Mouse (Mus musculus) NIH3T3 (cell line): ENCODE data around the gene Auts2.

Experiments used
- DNase-seq: peaks from one replicate; pipeline ENCODE4 v3.0.0-alpha.2; 2012; ENCODE audit warnings: low read depth

The Auts2 gene

GRCm38 (mm10) chr5:131524900-131525465 lies 1018.2 kb downstream of the Auts2 start:
- DNase-seq, result no peak

DNA sequence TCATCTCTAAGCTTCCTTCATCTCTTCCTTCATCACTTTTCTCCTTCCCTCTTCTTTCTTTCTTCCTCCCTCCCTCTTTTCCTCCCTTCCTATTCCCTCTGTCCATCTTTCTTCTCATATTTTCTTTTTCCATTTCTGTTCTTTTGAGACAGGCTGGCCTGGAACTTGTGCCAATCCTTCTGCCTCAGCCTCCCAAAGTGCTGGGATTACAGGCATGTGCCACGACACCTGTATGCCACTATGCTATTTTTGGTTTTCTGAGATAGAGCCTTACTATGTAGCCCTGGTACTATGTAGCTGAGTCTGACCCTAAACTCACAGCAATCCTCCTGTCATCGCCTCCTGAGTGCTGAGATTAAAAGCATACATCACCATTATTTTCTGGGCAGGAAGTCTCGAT lies 1023.6 kb downstream of the Auts2 start:
- DNase-seq, result no peak

DNA sequence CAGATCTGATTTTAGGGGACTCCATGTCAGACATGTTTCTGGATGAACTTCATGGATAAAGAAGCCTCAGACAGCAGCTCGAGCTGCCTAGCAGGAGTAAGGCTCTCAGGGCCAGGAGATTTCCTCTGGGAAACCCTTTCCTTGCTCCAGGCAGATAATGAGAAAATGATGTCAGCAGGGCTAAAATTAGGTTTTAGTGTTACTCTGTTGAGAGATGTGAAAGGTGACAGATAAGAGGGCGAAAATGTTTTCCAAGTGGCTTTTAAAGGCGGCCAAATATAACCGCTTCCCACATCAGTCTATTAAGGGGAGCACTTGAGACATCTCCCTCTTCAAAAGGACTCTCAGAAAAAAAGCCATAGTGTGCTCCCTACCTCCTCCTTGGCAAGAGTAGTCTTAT lies 1025.5 kb downstream of the Auts2 start:
- DNase-seq, result no peak

DNA sequence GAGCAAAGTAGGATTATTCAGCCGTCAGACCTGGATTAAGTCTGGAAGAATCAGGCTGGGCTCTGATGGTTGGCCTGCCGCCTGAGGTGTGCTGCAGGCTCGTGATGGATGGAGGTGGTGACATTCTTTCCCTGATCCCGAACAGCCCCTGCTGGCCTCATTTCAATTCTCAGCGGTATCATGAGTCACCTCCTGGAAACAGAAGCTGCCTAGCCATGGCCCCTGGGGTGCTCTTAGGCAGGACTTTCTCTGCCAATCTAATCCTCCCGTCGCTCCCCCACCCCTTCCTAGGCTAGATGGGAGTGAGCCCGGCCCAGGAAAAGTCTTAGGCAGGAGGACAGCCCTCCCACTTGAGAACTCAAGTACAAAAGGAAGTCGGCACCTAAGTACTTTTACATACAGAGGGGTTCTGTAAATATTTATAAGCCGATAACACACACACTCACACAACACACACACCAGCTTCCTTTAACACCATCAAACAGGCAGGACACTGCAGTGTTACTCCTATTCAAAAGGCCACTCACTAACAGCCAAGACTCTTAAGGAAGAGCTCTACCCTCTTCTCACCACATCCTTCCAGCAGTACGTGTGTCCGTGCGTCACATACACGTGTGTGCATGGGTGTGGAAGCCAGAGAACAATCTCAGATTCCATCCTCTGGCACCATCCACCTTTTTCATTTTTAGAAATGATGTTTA lies 1027.3 kb downstream of the Auts2 start:
- peak; percentile 48 for DNase-seq

- no peak for DNase-seq
Measured at GRCm38 (mm10) chr5:131513753-131514152, 1029.4 kb downstream of the Auts2 start.

DNA sequence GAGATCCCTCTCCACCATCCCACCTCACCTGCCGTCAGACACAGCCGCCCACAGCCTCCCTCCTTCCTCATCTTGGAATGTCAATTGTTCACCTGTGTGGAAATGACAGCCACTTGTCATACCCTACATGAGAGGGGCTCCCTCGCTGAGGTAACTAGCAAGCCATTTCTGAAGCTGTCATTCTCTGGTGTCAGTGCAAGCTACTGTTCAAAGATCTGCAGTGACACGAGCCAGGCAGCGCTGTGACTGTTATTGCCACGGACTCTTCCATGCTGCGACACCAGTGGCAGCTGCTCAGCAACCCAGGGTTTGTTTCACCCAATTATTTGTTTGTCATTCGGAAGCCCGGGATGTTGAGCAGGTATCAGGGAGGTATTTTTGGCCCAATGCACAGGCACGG lies 1030.5 kb downstream of the Auts2 start:
- no peak for DNase-seq

- no peak for DNase-seq
Measured at GRCm38 (mm10) chr5:131510659-131511058, 1032.5 kb downstream of the Auts2 start.

DNA sequence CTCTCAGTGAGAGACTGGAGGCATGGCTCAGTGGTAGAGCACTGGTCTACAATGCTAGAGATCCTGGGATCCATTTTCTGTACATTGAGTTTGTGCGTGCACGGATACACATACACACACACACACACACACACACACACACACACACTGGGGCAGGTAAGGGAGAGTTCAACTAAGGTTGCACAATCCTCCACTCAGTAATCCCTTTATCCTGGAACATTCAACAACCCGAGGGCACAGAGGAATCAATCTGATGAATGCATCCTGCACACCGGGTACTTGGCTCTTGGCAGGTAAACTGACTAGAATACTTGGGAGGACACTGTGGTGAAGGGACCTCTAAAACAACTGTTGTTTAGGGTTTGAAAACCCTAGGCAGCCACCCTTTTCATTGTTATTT lies 1033.8 kb downstream of the Auts2 start:
- no peak for DNase-seq

DNA sequence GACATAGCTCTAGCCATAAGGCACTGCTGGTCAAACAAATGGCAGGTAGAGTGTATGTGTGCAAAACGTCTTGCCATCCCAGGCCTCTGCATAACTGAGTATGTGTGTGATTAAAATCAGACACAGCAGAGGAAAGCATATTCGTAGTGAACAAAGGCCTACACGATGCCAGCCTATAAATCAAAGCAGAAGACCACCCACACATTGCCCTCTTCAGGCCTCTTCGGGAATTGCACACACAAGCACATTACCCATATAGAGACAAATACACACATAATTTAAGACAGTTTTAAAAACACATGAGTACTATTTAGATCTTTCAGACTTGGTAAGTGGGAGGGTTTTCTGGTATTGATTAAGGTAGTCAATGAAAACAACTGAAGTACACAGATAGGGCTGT lies 1044.3 kb downstream of the Auts2 start:
- DNase-seq, result no peak

DNA sequence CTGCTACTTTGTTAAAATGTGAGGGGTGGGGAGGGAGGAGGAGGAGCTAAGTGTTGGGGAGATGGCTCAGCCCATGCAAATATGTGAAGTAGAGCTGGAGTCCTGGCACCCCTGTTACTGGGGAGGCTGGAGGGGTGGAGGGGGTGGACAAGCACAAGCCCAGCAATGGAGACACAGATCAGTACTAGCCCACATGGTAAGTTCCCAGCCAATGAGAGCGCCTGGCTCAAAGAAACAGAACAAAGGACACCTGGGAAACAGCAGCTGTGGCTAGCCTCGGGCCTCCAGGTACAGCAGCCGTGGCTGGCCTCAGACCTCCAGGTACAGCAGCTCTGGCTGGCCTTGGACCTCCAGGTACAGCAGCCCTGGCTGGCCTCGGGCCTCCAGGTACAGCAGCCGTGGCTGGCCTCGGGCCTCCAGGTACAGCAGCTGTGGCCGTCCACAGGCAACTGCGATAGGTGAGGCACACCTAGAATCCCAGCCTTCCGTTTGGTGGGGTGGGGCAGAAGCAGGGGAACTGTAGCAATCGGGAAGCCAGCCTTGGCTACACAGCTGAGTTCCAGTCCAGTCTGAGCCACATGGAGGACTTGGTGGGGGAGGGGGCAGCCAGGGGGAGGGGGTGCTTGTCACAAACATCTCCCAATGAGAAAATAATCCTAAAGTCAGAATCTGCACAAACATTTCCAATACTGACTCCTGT lies 1046.5 kb downstream of the Auts2 start:
- DNase-seq, result no peak

- DNase-seq, result no peak
Measured at GRCm38 (mm10) chr5:131494564-131494963, 1048.6 kb downstream of the Auts2 start.

DNA sequence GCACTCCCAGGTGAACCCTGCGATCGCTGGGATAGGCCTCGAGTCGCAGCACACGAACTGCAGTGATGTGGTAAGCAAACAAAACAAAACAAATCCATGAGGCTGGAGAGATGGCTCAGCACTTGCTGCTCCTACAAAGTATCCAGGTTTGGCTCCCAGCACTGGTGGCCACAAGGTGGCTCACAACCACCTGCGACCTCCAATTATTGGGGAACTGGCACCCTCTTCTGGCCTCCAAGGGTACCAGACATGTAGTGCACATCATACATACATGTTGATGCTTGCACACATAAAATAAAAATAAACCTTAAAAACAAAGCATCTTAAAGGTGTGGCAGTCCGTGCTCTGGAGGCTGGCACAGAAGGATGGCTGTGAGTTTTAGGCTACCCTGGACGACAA lies 1050.6 kb downstream of the Auts2 start:
- DNase-seq, result no peak

- DNase-seq, result no peak
Measured at GRCm38 (mm10) chr5:131491843-131492242, 1051.3 kb downstream of the Auts2 start.

- no peak for DNase-seq
Measured at GRCm38 (mm10) chr5:131490811-131491210, 1052.3 kb downstream of the Auts2 start.

- DNase-seq, result no peak
Measured at GRCm38 (mm10) chr5:131489846-131490245, 1053.3 kb downstream of the Auts2 start.

- no peak for DNase-seq
Measured at GRCm38 (mm10) chr5:131486527-131486926, 1056.6 kb downstream of the Auts2 start.

DNA sequence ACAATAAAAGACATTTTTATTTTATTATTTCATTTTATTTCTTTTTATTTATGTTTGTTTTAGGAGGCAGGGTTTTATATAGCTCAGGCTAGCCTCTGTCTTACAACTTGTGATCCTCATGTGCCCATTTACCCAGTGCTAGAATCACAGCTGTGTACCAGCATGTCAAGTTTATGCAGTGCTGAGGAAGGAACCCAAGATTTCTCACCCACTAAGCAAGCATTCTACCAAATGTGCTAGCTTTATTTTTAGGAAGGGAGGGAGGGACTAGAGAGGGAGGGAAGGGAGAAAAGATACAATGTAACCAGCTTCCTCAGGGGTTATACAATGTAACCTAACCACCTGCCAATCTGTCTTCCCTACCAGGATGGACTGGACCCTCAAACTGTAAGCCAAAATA lies 1067.9 kb downstream of the Auts2 start:
- DNase-seq, result no peak

- no peak for DNase-seq
Measured at GRCm38 (mm10) chr5:131468609-131469008, 1074.5 kb downstream of the Auts2 start.

GRCm38 (mm10) chr5:131466131-131466530 lies 1077.0 kb downstream of the Auts2 start:
- no peak for DNase-seq

- no peak for DNase-seq
Measured at GRCm38 (mm10) chr5:131463402-131463801, 1079.7 kb downstream of the Auts2 start.

- DNase-seq, result no peak
Measured at GRCm38 (mm10) chr5:131459951-131460350, 1083.2 kb downstream of the Auts2 start.

- no peak for DNase-seq
Measured at GRCm38 (mm10) chr5:131459549-131459948, 1083.6 kb downstream of the Auts2 start.

DNA sequence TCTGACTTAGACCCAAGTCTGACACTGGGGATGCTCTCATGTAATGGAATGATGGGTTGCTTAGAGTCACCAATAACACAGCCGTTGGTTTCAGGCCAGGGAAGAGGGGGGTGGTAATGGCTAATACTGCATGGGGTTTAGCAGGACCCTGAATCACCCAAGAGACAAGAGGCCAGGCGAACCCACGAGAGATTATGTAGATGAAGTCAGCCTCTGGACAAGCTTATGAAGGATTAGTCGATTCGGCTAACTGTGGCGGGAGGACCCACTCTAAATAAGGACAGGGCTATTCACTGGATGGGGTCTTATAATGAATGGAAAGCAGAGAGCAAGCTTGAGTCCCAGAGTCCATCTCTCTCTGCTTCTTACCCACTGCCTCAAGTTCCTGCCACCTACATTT lies 1084.4 kb downstream of the Auts2 start:
- DNase-seq, result no peak
